Mouse (Mus musculus): Measurements from ENCODE around the gene Slc28a2.
"Not testable (repeated sequence)": the region's sequence is repeated elsewhere in the genome, so short reads cannot be mapped to it uniquely, and the experiment has no call there.

The Slc28a2 gene

DNA sequence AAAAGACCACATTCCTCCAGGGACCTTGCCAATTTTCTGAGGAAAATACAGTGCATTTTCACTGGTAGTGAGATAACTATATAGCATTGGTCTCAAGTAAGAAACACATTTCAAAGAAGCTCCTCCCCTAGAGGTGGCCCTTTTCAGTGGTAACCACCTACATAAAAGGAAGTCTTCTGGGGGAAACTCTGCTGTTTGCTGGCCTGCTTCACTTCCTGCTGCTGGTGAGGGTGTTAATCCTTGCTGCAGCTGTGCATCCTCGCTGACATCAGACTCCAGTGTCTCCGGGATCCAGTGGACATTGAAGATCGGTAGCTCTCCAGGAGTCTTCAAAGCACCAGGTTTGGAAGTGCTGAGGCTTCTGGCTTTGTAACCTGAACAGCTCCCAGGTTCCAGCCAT, at the start of gene Slc28a2:
Slc28a2 (plus strand) TSS at position 278 of the 400 bp plus-strand sequence.
- in situ Hi-C loops (cut with MboI, MseI), result not testable (repeated sequence)

DNA sequence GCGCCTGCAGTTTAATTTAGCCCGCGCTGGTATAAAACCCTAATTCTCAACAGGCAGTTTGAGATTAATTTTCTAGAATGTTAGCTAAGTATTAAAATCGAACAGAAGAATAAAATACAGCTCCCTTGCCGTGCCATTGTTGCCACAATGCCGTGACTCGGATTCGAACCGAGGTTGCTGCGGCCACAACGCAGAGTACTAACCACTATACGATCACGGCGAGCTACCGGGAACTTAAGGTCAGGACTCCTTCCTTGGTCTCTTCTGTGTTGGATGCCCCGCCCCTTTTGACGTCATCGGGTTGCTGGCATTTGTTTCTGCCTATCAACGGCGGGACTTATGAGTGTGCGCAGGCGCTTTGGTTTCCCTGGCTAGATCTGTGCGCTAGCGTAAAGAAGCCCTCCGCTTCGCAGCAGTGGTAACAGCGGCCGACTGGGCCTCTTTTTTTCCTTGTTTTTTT, 49.0 kb upstream of the Slc28a2 start:
- in situ Hi-C loops (cut with MboI, MseI), result no loop called here

DNA sequence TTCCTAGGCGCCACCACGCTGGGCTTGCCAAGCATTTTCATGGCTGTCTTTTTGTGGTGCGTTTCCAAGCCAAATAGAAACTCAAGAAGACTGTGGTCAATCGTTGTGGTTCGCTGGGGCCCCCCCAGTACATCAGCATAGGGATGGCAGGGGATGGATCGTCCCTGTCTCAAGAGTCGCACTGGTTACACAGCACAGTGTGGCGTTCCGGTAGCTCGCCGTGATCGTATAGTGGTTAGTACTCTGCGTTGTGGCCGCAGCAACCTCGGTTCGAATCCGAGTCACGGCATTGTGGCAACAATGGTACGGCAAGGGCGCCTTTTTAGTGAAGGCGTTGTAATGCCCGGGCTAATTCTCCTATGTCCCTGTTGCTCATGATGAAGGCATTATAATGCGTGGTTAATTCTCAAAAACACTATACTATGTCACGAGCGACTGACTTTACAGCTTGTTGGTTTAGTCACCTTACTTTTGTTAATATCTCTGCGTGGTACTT, 48.5 kb upstream of the Slc28a2 start:
- in situ Hi-C loops (cut with MboI, MseI), result no loop called here

DNA sequence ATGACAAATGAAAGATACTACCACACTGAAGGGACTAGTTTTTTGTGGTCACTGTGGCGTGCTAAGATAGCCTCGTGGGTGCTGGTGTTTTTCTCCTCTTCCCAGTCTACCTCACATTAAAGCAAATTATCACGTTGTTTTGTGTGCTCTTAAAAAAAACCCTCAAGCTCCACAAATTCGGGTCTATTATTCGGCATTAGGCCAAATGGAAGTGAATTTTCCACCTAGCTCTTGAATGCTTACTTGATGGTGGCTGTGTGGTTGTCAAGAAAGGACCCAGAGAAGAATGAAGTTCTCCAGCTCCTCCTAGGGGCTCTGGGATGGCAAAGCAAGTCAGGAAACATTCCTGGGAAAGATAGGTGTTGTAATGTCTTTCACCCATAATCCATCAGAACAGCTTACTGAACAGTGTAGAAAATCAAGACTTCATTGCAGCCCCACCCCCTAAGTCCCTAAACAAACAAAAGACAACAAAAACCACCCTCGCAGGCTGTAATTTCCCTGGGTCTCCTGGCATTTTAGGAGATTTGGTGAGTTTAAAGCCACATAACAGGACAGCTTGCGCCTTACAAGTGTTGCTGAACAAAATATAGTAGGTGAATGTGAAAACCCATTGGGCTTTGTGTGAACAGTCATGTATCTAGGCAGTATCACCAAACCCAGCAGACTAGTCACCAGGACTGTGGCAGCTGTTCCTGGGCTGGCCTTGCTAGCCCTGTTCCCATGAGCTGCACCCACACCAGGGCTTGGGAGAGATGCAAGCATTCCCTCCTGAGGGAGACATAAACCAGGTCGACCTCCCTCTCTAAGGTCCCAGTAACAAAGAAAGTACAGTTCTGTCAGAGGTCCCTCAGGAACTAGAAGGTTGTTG, 47.6 kb upstream of the Slc28a2 start:
- in situ Hi-C loops (cut with MboI, MseI), result no loop called here

DNA sequence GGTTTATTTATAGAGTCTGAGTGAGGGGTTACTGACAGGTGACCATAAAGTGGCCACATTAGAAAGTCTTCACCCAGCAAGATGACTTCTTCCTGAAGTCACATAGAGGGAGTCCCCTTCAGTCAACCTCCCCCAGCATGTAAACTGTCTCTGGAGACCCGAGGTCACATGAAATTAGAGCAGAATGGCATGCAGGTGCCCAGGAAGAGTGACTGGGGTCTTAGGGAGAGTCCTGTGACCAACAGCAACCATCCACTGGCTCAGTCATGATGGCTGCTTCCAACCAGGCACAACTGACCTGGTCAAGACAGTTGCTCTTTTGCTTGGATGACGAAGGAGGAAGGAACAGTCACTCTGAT, 47.0 kb upstream of the Slc28a2 start:
- in situ Hi-C loops (cut with MboI, MseI), result no loop called here

DNA sequence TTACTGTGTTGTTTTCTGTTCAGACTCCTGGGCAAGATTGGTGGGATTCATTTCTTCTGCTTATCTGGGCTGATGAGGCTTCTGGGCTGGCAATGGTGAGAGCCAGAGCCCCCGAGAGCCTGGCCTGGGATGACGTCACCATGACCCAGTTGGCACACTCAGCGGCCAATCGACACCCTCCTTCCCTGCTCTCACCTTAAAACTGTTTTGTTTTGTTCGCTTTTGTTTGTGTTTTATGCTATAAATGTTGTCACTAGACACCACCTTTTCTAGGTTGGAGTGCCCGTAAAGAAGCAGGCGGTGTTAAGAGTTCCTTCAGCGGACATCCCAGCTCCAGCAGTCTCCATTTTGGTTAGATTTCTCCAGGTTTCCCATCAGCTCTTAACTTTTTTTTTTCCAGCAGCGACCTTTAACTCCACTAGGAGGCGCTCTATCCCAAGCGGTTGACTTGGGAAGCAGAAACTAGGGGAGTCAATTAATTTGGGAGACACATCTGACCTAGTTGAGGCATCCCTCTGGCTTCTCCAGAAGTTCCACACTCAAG, 45.4 kb upstream of the Slc28a2 start:
- in situ Hi-C loops (cut with MboI, MseI), result loop anchor here (5.0 kb wide), 4 partner anchors 86 to 376 kb away; no protein-coding TSS in a partner anchor

DNA sequence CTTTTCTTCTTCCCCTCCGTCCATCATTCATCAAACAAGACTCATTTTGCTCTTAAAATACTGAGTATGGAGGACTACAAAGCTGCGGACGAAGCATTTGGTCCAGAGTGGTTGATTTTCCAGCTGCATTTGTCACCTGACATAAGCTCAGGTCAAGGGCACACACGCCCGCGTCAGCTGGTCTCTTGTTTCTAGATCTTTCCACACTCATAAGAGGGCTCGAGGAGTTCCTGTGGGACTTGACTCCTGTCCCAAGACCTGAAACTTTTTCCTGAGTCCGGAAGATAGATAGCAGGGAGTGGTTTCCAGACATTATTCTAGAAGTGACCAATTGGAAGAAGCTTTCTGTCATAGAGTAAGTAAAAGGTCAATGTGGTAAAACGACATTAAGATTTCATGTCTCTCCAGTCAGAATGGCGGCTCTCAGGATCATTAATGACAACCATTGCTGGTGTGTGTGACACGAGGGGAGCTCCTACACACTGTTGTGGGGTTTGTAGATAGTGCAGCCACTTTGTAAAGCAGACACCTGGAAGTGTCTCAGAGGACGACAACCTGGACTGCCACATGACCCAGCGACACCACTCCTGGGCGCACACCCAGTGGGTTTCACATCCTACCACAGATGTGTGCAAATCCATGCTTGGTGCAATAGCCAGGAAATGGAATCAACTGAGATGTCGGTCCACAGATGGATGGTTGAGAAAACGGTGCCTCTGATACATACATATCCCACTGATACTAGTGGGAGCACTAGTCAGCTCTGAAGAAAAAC, 44.8 kb upstream of the Slc28a2 start:
- in situ Hi-C loops (cut with MboI, MseI), result loop anchor here (5.0 kb wide), 4 partner anchors 86 to 376 kb away; no protein-coding TSS in a partner anchor

DNA sequence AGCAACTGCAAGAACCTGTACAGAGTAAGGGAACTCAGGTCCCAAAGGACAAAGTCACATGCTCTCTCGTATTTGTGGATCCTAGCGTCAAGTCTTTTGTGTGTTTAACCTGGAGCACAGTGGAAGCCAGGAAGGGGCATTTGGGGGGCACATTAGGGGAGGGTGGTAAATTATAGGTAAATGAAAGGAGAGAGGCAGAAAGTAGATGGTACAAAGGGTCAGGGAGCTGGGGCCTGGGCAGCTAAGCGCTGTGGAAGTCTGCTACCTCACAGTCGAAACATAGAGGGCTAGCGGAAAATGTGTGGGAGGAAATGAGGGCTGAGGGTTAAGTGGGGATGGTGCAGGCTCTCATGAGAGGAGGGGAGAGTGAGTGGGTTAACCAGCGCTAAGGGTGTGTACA, 44.2 kb upstream of the Slc28a2 start:
- in situ Hi-C loops (cut with MboI, MseI), result loop anchor here (5.0 kb wide), 4 partner anchors 85 to 375 kb away; no protein-coding TSS in a partner anchor

DNA sequence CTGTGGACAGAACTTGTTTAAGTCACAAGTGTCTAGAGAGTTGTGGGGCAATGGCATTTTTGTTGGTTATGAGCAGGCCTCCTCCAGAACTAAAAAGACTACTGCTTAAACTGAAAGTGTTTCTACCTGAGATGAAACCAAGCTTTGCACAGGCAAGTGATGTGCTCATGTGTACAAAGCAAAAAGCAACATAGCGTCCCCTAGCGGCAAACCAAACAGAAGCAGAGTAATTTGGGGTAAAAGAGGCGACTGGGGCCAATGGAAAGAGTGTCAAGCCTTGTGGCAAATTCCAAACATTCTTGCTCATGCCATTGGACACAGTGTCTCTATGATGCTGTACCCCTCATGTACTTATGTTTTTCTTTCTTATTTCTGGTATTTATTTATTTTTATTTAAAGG, 41.2 kb upstream of the Slc28a2 start:
- in situ Hi-C loops (cut with MboI, MseI), result no loop called here

DNA sequence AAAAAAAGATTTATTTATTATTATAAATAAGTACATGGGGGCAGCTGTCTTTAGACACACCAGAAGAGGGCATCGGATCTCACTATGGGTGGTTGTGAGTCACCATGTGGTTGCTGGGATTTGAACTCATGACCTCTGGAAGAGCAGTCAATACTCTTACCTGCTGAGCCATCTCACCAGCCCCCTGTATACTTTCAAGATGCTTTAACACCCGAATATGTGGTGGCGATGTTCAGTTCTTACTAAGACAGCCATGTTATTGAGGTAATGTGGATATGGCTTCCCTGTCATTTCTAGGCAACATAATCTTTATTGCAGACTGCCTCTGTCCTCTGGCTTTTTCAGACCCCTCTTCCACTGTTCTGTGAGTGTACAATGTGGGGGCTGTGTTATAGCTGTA, 39.1 kb upstream of the Slc28a2 start:
- in situ Hi-C loops (cut with MboI, MseI), result not testable (repeated sequence)

DNA sequence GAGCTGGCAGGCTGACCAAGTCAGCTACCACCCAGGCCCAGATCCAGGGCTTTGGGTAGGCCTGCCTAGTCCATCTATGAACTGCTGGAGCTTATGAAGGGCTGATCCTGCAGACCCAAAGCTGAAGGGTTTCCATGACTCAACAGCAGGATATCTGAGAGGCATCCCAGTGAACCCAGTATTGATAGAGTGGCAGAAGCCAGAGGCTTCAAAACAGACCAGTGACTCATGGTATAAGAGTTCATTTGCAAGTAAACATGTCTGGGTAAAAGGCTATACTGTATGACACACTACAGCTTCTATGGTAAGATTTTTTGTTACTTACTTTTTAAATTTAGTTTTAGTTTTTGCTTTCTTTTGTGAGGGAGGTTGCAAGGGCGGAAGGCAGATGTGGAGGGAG, 30.1 kb upstream of the Slc28a2 start:
- in situ Hi-C loops (cut with MboI, MseI), result no loop called here

DNA sequence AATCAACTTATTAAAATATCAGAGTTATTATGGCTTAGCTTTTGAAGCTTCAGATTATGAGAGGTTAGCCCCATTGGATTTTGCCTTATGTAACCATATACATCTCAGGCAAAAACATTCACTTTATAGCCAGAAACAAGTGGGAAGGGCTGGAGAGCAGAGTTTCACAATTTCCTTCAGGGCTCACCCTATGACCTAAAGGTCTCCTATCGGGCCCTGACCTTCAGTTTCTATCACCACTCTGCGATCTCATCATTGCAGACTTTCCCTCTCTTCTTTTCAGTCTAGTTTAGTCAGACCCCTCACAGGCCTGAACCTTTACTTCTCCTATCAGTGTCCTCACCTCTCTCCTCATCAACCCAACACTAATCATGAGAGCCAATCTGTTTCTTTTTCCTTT, 18.7 kb upstream of the Slc28a2 start:
- in situ Hi-C loops (cut with MboI, MseI), result no loop called here

DNA sequence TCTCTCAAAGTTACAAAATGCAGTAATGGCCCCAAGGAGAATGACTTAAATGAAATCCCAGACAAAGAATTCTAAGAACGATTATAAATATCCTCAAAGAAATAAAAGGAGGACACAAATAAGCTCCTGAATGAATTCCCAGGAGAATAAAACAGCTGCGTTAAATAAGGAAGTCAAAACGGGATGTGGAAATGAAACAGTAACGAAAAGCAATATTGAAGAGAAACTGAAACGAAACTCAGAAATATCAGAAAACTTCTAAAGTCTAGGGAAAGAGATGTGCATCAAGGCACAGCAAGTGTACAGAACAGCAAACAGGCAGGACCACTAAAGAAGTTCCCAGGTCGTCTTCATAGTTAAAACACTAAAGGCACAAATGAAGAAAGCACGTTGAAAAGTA, 17.3 kb upstream of the Slc28a2 start:
- in situ Hi-C loops (cut with MboI, MseI), result no loop called here

DNA sequence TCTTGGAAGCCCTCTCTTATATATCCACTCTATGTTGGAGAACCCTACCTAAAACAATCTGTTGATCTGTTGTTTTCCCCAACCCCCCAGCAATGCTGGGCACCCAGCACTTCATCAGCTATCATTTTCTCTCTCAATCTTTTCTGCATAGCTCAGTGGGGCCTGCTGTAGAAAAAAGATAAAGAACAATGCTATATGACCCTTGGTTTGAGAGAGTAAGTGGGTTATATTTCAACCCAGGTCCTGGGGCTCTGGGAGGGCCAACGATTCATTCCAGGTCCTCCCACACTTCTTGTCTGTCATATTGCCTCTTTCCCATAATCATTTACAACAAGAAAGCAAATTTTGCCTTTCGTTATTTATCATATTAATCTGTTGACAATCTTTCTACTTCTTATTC, 368 bp downstream of the Slc28a2 start:
- in situ Hi-C loops (cut with MboI, MseI), result not testable (repeated sequence)

DNA sequence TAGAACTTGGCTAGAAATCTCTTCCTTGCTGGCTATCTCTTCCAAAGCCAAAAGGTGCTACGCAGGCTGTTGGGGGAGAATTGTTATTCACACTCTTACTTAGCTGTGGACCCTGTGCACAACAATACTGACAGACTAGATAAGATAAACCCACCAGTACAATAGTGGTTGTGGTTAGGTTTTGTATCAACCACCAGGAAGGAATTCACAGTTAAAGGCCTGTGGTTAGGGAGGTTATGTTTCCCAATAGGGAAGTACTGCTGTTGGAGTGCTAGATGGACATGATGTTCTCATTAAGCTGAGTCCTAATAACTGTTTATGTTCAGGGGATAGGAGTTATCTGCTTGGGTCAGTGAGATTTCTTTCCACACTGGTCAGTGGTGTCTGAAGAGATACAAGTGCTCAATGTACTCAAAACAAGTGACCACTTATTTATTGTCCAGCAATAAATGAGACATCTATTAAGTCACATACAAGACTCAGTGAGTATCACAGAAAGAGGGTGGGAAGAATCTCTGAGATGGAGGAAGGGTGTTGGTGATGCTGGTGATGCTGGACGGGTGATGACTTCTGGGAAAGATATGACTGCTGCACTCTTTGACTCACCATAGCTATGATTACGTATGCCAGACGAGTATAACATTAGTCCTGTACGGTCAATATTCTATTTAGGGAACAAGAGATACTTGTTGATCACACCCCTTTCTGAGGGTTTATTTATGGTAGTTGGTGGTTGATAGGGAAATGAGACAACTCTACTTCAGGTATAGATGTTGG, 12.6 kb downstream of the Slc28a2 start:
- in situ Hi-C loops (cut with MboI, MseI), result not testable (repeated sequence)

DNA sequence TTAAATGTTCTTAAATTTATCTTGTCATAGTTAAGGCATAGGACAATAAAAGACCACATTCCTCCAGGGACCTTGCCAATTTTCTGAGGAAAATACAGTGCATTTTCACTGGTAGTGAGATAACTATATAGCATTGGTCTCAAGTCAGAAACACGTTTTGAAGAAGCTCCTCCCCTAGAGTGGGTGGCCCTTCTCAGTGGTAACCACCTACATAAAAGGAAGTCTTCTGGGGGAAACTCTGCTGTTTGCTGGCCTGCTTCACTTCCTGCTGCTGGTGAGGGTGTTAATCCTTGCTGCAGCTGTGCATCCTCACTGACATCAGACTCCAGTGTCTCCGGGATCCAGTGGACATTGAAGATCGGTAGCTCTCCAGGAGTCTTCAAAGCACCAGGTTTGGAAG, 14.2 kb downstream of the Slc28a2 start:
- in situ Hi-C loops (cut with MboI, MseI), result not testable (repeated sequence)

DNA sequence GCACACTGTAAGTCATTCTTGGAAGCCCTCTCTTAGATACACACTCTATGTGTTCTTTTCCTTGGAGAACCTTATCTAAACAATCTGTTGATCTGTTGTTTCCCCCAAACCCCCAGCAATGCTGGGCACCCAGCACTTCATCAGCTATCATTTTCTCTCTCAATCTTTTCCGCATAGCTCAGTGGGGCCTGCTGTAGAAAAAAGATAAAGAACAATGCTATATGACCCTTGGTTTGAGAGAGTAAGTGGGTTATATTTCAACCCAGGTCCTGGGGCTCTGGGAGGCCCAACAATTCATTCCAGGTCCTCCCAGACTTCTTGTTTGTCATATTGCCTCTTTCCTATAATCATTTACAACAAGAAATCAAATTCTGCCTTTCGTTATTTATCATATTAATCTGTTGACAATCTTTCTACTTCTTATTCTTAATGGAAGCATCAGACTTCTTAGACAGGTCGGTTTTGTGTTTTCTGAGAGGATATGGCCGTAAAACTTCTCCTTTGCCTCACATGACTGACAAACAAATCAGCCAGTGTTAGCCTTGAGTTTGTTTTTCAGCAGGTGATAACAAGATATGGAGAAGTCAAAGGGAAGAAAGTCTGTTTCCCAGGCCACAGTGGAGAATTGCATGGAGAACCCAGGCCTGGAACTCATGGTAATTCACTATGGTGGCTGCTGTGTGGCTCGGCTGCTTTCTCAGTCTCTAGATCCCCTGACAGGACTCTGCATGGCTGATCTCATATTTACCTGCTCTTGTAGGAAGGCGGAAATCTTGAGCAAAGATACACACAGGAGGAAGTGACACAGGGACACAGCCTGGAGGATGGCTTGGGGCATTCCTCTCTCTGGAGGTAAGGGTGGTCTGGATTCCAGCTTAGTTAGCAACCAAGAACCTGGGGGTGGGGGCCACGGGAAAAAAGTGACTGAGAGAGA, 15.0 kb downstream of the Slc28a2 start:
- in situ Hi-C loops (cut with MboI, MseI), result no loop called here

DNA sequence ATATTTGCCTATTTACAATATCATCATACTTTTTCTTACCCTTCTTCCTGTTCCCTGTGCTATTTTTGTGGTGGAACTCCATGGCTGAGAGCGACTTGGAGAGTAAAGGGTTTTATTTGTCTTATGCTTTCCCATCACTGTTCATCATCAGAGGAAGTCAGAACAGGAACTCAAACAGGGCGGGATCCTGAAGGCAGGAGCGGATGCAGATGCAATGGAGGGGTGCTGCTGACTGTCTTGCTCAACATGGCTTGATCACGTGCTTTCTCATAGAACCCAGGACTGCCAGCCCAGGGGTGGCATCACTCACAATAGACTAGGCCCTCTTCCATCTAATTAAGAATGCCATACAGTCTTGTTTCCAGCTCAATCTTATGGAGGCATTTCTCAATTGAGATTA, 24.1 kb downstream of the Slc28a2 start:
- in situ Hi-C loops (cut with MboI, MseI), result no loop called here

DNA sequence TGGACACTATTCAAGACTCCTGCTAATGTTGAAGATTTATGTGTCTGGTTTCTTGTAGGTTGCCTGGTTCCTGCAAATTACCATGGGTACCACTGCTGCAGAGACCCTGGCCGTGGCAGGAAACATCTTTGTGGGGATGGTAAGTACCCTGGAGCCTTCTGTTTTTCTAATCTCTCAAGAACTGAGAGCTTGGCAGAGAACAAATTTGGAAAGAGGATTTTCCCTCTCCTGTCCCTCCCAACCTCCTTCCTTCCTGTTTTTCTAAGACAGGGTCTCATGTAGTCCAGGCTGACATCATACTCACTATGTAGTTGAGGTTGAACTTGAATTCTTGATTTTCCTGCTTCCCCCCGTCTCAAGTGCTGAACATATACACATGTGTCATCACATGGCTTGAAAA, 26.1 kb downstream of the Slc28a2 start:
- in situ Hi-C loops (cut with MboI, MseI), result no loop called here

DNA sequence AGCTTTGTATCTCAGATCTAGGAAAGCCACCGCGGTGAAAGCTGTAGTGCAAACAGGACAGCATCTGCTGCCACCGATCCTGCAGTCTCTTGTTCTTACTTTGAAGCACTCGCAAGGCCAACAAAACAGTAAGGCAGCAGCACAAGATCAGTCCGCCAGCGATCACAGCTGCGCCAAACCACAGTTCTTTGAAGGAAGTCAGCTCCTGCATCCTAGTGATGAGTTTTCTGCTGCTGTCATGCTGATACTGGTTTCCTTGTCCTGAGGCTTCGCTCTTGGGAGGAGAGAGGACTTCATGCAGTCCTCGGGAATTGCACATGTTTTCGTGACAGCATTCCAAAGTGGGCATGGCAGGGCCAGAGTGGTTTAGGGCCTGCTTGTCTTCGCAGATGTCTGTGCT, 40.6 kb downstream of the Slc28a2 start:
- in situ Hi-C loops (cut with MboI, MseI), result loop anchor here (5.0 kb wide), 1 partner anchor 85 kb away; no protein-coding TSS in a partner anchor
